Comparison of ENCODE assay signal across 21 mouse cellular contexts in the genomic region with DNA sequence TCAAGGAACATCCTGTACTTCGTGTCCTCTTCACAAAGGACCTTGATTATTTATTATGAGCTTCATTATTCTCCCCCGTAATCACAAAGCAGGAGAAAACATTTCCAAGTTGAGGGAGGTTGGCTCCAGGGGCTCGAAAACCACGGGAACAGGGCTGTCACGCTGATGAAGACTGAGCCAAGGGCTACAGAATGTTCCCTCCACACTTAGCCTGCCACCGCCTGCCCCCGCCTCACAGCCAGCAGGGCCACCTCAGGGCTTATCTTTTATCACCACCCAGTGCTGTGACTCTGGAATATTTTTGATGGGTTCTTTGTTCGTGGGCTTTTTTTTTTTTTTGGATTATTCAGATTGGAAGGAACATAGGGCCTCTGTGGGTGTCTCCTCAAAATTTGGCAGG. TPM values are rescaled to one million over a fixed set of nuclear protein-coding genes. Genes with fewer than 3 reads are reported as not detected.
A peak's percentile ranks its signal among the peaks of the same experiment; 100 is the strongest.
DNase-seq lines count a peak whose midpoint lies in the region; ATAC-seq and TF ChIP-seq lines count a peak whose summit lies in the region.
"Had no signal": no experiment of that assay in that cellular context is flagged by ENCODE, and none has a peak within 500 bp of the region (broad histone marks: within the 10 kb centered on the region; RNA-seq: fewer than 3 reads in every experiment).

No protein-coding gene starts in this region.

- intact Hi-C loops in heart, postnatal 14 days (cut with DNase I), result no loop called here

- H3K27ac ChIP-seq in layer of hippocampus, adult 2 months, result peak overlapping the region; percentile 44; the same call in 1 of the 2 replicates

- no peak for TF ChIP-seq CTCF in layer of hippocampus, adult 2 months (conservative IDR thresholded peaks at IDR 0.05)

- no peak overlapping the region for H3K4me3 ChIP-seq in layer of hippocampus, adult 2 months

- no peak for DNase-seq in frontal cortex, postnatal 36 days (ENCODE audit: low spot score in 2 of 2)
- peak; percentile 94 for DNase-seq in heart, adult 11 months
- DNase-seq in heart, postnatal 14 days, result no peak
- no peak for DNase-seq in layer of hippocampus, adult 2 months (ENCODE audit: low spot score in 2 of 2)
- no peak for DNase-seq in layer of hippocampus, adult 8-10 months (ENCODE audit: low spot score in 2 of 2)
- peak; percentile 82 for DNase-seq in testis, postnatal 14 days (ENCODE audit: low spot score)
- DNase-seq in testis, postnatal 10 days (ENCODE audit: low spot score), result no peak
- DNase-seq: adrenal gland, adult 2 months; adrenal gland, adult 8-10 months; adrenal gland, postnatal 10 days; adrenal gland, postnatal 14 days; adrenal gland, postnatal 25 days; adrenal gland, postnatal 36 days; B cell, adult 2 months; cerebellum, adult 11 months; cerebellum, adult 11-12 months had no signal

- ATAC-seq in frontal cortex, adult (ENCODE audit: low TSS enrichment), result peak; percentile 62
- ATAC-seq: activated CD4-positive, CD25-positive, alpha-beta regulatory T cell, adult 4 months; CD4-positive, CD25-positive, alpha-beta regulatory T cell, adult 4 months; Patski had no signal

RNA-seq across cellular contexts. Expression of a gene that starts 17.8 kb away (rescaled TPM):
- total RNA-seq in heart, postnatal 14 days (2021), result 10 to 100 TPM; 20.9 to 25.7 TPM
- total RNA-seq in layer of hippocampus, adult 2 months (2021), result 100 to 1,000 TPM; 399 to 401 TPM
- total RNA-seq in layer of hippocampus, adult 8-10 months (2022), result 100 to 1,000 TPM; 309 to 327 (median 317) TPM
- total RNA-seq: MEL had no signal

Comparison
In these comparisons a context has a peak if more than half of its experiments do, and no peak if none do; other contexts are left out.
1. DNase-seq: peak in heart, adult 11 months (single experiment) and testis, postnatal 14 days (single experiment); none in frontal cortex, postnatal 36 days (0 of 2), heart, postnatal 14 days (0 of 2), layer of hippocampus, adult 2 months (0 of 2), layer of hippocampus, adult 8-10 months (0 of 2) and testis, postnatal 10 days (single experiment).
2. RNA of a gene that starts 17.8 kb away (total RNA-seq): 399 to 401 TPM in layer of hippocampus, adult 2 months and 309 to 327 TPM in layer of hippocampus, adult 8-10 months; 20.9 to 25.7 TPM in heart, postnatal 14 days; every median in the first group is over 10 times any median in the second.